Mouse (Mus musculus) adrenal gland, adult 8-10 months (tissue): ENCODE data around the gene Riiad1. TPM values are rescaled to one million over a fixed set of nuclear protein-coding genes. Genes with fewer than 3 reads are reported as not detected.
A peak's percentile ranks its signal among the peaks of the same experiment; 100 is the strongest.

Source experiments
- DNase-seq: peaks from one replicate; pipeline ENCODE4 v3.0.0; 2022
- total RNA-seq, 4 experiments: library from RNA; stranded (reverse); gene quantifications; 2 replicates each; pipeline ENCODE4 v1.2.4; 2022

Riiad1 gene
- total RNA-seq, 4 experiments from 2014 or later = 2.4 to 8.5 (median 3.3) TPM

DNA sequence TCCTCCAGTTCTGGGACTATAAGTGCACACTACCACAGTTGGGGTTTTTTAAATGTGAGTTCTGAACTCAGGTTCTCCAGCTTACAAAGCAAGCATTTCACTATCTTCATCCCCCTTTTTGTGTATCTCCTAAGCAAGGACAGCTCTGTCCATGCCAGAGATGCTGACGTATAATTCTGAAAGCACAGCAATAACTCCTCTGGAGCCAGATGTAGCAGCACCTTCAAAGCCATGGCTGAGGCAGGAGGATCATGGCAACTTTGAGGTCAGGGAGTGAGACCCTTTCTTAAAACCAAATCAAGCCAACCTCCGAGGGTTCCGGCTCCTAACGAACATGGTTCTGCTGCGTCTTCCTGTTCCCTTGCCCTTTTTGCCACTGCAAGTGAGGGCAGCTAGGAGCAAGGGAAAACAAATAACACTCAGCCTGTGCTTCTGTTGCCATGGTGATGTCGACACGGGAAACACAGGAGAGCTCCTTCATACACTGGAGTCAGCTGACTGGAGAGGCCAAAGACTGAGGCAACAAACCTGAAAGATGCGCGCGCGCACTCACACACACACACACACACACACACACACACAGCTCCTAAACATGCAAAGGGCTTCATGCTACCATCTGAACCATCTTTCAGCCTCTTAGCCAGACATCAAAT, 16.1 kb downstream of the Riiad1 start:
- no peak for DNase-seq

DNA sequence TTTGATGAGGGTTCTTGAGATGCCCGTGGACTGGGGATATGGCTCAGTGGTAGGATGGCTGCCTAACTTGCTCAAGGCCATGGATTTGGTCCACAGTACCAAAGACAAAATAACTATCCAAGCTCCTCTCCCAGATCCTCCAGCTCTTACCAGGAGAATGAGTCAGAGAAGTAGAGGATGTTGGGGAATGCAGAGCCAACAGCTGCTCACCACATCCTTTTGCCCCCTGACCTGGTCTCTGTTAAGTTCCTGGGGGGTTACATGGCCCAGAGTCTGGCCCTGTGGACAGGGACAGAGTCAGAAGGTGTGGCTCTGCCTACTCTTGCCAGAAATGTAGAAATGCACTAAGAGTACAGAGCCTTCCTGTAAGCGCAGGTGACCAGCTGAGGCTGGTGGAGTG, 20.3 kb downstream of the Riiad1 start:
- DNase-seq = no peak

DNA sequence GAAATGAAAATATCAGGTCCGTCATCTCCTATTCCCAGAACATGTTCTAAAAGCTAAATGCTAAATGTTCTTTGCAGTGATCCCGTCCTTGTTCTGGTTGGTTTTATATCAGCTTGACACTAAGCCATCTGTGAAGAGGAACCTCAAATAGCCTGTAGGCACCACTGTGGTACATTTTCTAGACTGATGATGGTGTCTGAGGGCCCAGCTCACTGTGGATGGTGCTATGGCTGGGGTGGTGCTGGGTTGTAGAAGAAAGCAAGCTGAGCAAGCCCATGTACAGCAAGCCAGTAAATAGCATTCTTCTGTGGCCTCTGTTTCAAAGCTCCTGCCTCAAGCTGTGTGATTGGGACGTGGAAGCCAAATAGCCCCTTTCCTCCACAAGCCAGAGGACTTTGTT, 23.1 kb downstream of the Riiad1 start:
- DNase-seq = no peak

DNA sequence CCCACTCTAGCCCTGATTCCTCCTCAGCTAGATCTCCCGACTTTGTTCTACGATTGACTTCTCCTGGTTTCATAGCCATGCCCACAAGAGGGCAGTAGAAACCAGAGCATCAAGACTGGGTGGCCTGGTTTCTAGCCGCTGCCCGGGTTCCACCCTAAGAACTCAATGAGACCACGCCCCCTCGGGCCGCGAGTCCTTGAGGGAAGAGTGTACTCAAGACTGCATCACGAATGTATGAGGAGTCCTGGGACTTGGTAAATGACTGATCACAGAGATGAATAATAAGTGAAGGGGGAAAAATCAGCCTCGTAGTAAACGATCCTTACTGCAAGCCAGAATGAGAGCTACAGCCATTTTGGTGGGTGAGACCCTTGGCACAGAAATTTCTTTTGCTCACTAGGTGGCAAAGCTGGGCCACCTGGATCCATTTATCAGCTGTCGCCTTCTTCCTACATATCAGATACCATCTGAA, 23.6 kb downstream of the Riiad1 start:
- peak; percentile 78 for DNase-seq

DNA sequence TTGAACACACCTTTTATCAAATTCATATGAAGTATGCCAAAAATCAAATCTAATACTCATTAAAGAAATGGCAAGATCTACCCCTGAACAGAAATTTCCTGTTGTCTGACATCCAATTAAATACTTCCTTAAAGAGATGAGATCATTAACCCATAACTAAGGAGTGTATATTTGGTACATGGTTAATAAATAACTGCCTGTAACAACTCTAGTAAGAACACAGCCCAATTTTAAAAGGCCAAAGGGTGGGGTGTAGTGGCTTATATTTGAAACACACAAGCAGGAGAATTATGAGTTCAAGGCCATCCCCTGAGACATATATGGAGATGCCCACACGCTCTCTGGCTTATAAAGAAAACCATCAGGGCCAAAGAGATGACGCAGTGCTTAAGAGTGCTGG, 30.8 kb downstream of the Riiad1 start:
- DNase-seq = no peak

DNA sequence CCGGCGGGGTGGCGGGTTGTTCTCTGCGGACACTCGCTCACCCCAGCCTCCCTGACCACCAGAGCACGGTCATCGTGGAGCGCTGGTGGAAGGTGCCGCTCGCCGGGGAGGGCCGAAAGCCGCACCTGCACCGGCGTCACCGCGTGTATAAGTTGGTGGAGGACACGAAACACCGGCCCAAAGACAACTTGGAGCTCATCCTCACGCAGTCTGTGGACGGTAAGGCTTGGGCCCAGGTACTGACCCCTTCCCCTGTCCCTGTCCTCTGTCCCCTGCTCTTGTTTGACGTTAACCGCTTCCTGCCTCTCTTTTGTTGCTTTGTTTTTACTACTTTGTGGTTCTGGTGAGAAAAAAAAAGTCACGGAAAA, 36.6 kb downstream of the Riiad1 start, which contains the start of gene Oaz3:
Oaz3 (minus strand) TSS at position 319 of the 368 bp plus-strand sequence.
- DNase-seq = no peak

DNA sequence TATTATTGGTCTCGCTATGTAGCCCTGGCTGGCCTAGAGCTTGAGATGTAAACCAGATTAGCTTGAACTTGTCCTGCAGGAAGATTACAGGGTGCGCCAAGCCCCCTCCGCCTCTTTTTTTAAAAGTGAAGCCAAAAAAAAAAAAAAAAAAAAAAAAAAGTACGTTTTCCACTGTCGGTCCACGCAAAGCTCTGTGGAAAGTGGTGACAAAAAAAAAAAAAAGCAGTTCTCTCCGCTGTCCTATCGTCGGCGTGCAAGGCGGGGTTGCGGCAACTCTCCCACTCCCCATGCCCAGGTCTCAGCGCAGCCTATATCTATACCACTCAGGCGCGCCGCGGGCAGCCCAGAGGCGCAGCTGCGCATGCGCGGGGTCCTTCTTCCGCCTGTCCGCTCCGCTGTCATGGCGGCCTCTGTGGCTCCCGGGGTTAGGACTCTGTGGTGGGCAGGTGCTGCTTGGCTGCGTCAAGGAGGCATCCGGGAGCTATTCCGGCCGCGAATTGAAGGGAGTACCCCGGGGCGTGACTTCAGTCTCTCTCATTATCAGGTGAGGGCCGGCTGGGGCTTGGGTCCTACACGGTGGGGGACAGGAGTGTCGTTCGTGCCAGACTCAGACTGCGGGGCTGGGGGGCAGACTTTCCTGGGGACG, 37.1 kb downstream of the Riiad1 start, which contains the start of gene Mrpl9:
Mrpl9 (plus strand) TSS at position 368 of the 646 bp plus-strand sequence.
- peak; percentile 88 for DNase-seq

DNA sequence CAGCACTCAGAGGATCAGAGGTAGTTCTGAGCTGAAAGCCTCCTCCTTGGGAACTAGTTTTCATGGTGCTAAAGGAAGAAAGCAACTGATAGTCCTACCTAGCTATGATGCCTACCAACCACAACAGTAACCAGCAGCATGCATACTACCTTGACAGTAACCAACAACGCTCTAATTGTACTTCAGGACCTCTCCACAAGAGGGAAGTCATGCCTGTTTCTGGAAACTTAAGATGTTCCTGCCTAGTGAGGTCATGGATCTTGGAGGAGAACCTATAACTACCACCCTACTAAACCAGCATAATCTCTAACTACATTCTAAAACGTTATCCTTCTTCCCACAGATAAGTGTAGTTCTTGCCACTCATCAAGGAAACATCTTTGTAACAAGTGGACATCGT, 39.0 kb downstream of the Riiad1 start:
- DNase-seq = no peak

DNA sequence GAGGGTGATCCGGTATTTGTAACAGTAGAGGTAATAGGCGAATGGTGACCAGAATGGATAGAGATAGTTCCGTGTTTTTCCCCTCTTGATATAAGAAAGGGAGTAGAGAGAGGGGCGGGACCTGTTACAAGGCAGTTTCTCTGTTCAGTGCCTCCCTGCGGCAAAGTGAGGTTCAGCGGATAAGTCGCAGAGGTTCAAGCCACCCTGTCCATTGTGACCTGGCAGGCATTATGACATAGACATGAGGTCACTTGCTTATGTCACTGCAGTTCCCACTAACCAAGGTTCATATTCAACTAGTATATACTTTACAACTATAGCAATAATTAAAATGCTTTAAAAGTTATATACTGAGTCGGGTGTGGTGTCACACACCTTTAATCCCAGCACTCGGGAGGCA, 43.7 kb downstream of the Riiad1 start:
- DNase-seq = no peak

DNA sequence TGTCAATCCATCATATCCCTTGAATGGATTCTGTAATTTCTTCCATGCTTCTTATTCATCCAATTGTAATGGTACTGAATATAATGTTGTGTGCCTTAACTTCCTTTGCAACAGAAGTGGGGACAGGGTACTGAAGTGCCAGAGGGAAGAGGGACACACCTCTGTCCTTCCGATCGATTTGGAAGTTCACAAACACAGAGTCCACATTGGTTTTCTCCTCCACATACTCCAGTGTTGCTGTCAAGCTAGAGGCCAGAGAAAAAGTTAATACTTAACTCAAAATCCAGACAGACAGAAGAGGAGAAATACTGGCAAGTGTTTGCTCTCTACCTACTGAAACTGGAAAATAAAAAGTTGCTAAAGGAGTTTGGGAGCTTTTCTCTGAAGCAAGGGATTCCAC, 45.8 kb downstream of the Riiad1 start:
- no peak for DNase-seq

DNA sequence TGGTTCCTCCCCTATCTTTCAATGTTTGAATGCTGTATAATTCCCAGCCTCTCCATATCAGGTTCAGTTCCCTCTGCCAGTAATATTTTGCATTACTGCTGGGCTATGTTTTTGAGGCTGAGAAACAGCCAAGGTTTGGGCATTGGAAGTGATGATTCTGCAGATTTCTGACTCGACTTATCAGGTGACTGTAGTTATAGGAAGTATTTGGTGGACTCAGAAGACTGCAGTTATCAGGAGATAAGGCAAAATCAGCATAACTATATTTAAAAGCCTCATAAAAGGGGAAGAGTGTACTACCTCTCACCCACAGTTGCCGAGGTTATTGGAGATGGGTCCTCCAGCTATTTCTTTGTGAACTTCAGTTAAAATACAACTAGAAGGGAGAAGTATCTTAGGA, 49.2 kb downstream of the Riiad1 start:
- DNase-seq = no peak

Other genes with a start within 250 kb of the Riiad1 start
- gene Gm4778, start 216.3 kb downstream of the Riiad1 start, total RNA-seq = not detected
- gene Them4, start 170.3 kb downstream of the Riiad1 start, total RNA-seq = 1 to 10 TPM; 7.5 to 9.5 (median 9.1) TPM
- gene Them5, start 138.2 kb downstream of the Riiad1 start, total RNA-seq = not detected
- under 1 TPM; 0.35 to 0.71 (median 0.51) TPM for gene C2cd4d, start 117.9 kb downstream of the Riiad1 start, total RNA-seq
- 10 to 100 TPM; 14.6 to 27.6 (median 23.6) TPM for gene Rorc, start 107.5 kb downstream of the Riiad1 start, total RNA-seq
- 1 to 10 TPM in 1 of 4 experiments, under 1 TPM in 3; 0.31 to 1.3 (median 0.78) TPM for gene Lingo4, start 81.8 kb downstream of the Riiad1 start, total RNA-seq
- 10 to 100 TPM in 3 of 4 experiments, 1 to 10 TPM in 1; 10.0 to 22.5 (median 15.9) TPM for gene Tdrkh, start 67.1 kb downstream of the Riiad1 start, total RNA-seq
- gene Mrpl9, start 37.0 kb downstream of the Riiad1 start, total RNA-seq = 10 to 100 TPM; 69.1 to 73.5 (median 71.4) TPM
- gene Oaz3, start 36.4 kb downstream of the Riiad1 start, total RNA-seq = not detected
- gene Celf3, start 2.0 kb downstream of the Riiad1 start, total RNA-seq = 10 to 100 TPM; 17.7 to 38.7 (median 29.4) TPM
- 10 to 100 TPM; 47.4 to 56.8 (median 54.8) TPM for gene Snx27, start 102.4 kb upstream of the Riiad1 start, total RNA-seq
- not detected for gene Gm10972, start 162.8 kb upstream of the Riiad1 start, total RNA-seq
- 10 to 100 TPM; 14.5 to 18.2 (median 16.9) TPM for gene Tuft1, start 178.5 kb upstream of the Riiad1 start, total RNA-seq
- 10 to 100 TPM in 1 of 4 experiments, 1 to 10 TPM in 3; 5.4 to 11.5 (median 6.4) TPM for gene Selenbp2, start 213.2 kb upstream of the Riiad1 start, total RNA-seq